Mouse (Mus musculus) right cerebral cortex, postnatal 36 days (tissue): ENCODE measurements around the gene Atp6v1g2.

Experiments used
- DNase-seq, 2 experiments: peaks; one replicate each; pipeline ENCODE4 v3.0.0; 2022; ENCODE audit warnings: low spot score in 2 of 2, mixed read lengths in 1 of 2

Atp6v1g2 gene

DNA sequence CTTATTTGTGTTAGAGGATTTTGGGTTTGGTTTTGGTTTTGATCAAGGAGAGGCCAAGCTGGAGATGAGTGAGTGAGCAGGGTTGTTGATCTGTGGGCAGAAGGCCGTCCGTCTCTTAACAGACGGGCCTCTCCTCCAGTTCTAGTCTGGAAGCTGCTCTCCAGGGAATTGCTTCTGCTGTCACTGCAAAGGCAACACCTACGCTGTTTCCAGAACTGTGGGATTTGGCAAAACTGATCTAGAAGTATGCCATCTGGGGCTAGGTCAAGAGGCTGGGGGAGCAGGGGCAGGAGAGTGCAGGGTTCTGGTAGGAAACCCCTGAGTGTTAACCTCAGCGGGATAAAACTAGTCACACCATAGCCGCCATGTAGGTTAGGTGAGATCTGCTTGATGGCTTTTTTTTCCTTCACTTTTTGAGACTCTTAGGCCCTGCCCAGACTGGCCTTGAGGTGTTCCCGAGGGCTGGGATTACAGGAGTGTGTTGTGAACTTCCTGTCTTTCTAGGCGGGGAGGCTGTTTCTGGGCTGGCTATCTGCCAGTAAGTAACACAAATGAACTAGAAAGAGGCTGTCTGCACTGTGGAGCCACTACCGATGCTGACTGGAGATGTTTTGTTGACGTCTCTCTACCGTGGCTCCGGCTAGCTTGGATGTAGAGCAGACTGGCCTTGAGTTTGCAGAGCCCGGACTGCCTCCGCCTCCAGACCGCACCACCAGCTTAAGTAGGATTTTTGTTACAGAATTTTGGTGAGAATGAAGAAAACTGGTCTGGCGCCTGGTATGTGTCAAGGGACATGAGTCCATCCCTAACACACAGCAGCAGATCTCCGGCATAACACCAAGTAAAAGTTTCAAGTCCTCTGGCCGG, at the start of gene Atp6v1g2:
Gene Atp6v1g2, plus strand, starts transcription at position 547 of the 867 bp plus-strand sequence.
- no peak for DNase-seq

- DNase-seq = no peak
These were observed 47.5 kb upstream of the Atp6v1g2 start for GRCm38 (mm10) chr17:35185639-35186611.

DNA sequence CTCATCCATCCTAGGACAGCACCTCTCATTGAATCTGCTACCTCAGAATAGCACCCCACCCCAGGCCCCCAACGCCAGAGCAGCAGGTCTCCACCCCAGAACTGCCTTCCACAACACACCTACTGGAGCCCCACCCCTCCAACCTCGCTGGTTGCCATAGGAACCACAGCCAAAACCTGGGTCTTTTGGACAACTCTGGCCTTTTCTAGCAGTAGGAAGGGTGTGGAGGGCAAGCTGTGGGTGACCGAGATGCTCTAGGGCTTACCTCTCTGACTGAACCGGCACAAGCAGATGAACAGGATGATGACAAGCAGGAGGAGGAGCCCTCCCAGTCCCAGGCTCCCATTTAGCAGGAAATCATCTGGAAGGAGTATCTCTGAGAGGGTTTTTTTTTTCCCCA, 46.8 kb upstream of the Atp6v1g2 start:
- no peak for DNase-seq

DNA sequence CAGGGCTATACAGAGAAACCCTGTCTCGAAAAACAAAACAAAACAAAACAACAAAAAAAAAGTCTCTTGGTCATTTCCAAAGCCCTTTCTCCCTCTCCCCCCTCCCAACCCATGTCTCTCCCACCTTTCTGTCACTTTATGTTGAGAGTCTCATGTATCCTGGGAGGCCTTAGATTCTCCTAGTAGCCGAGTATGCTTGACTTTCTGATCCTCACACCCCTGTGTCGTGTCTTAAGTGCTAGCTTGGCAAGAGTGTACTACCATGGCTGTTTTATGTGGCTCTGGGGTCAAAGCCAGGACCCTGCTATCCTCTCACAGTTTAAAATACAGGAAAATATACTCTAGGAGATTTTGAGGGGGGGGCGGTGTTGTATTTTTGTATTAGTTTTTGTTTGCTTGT, 46.1 kb upstream of the Atp6v1g2 start:
- no peak for DNase-seq

- no peak for DNase-seq
These were observed 45.4 kb upstream of the Atp6v1g2 start, which contains the start of gene Lst1 for GRCm38 (mm10) chr17:35187959-35188610. Gene Lst1, minus strand, starts transcription at chr17:35188439.

DNA sequence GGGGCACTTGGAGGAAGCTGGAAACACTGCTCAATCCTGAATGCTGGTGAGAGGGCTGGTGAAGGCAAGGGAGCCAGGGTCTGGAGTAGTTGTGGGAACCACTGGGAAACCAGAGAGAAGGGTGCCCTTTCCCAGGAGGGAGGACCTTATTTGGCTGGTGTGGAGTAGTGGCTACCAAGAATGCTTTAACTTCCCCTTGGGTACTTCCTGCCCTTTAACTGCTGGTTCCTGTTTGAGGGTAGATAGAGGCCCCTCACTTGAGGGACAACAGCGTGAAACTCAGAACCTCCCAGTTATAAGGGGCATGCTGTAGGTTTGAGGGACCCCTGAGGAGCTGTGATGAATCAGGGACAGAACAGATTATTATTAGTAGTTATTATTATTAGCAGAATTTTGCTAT, 44.3 kb upstream of the Atp6v1g2 start:
- no peak for DNase-seq

DNA sequence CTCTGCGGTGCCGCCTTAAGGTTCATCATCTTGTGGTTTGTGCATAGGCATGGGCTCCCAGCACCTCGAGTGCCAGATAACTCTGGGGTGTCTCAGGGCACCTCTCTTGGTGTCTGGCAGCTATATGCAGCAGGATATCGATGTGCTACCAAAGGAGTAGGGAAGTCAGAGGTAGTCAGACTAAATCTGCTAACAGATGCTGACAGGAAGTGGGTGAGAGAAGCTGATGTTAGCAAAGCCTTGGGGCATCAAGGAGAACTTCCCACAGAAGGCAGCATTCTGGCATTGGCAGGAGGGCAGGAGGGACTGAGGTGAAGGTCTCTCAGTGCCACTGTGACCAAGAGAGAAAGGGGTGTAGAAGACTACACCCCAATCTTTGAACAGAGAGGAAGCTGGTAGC, 43.4 kb upstream of the Atp6v1g2 start:
- no peak for DNase-seq

GRCm38 (mm10) chr17:35191723-35192122, 41.7 kb upstream of the Atp6v1g2 start:
- no peak for DNase-seq

DNA sequence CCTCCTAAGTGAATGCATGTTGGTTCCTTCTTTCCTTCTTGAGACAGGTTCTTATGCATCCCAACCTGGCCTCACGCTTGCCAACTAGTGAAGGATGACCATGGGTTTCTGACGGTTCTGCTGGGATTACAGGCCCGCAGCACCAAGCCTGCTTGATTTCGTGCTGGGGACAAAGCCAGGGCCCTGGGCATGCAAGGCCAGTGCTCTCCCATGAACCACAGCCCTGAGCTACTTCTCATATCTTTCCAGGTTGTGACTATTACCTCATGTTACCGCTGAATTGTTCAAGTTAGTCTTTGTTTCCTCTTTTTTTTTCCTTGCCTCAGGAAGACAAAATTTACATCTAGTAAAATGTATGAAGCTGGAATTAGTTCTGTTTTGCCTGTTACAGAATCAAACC, 40.5 kb upstream of the Atp6v1g2 start:
- DNase-seq = no peak

- DNase-seq = no peak
These were observed 39.3 kb upstream of the Atp6v1g2 start, which contains the start of gene Ltb for GRCm38 (mm10) chr17:35193881-35194843. Gene Ltb, plus strand, starts transcription at chr17:35194439.

DNA sequence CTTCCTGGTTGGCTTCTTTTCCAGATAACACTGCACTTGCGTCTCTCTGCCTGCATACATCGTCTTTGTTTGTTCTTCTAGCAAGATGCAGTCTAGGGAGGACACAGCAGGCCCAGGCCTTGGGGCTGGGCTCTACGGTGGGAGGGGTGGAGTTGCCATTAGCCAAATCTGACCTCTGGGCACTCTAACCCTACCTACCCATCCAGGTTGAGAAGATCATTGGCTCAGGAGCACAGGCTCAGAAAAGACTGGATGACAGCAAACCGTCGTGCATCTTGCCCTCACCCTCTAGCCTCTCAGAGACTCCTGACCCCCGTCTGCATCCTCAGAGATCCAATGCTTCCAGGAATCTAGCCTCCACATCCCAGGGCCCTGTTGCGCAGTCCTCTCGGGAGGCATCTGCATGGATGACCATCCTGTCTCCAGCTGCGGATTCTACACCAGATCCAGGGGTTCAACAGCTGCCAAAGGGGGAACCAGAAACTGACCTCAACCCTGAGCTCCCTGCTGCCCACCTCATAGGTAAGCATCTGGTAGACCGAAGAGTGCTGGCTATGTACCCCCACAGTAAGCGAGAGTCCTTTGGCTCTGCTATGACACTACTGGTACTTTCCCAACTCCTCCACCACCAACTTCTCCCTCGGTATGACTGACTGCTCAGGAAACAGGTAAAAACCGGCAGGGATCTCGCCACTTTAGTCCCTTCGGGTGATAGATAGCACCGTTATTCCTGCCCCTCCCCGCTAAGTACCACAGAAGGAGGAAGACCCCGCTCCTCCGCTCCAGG, 38.4 kb upstream of the Atp6v1g2 start:
- DNase-seq = no peak

GRCm38 (mm10) chr17:35195631-35196320, 37.7 kb upstream of the Atp6v1g2 start:
- DNase-seq = peak; percentile 73 to 77

DNA sequence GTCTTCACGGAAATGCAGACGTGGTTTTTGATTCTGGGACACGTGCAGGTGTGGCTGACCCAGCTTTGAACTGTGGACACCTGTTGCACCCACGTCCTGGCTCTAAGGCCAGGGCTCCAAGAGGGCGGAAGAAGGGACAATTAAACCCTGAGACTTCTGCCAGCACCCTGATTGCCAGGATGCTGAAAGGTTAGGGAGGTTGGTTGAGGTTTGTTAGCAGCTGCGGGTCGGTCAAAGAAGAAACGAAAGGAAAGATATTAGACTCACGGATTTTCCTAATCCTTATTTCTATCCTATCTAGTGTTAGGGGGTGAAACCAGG, 37.2 kb upstream of the Atp6v1g2 start:
- no peak for DNase-seq

GRCm38 (mm10) chr17:35197126-35197525, 36.3 kb upstream of the Atp6v1g2 start:
- no peak for DNase-seq

- DNase-seq = no peak
These were observed 35.4 kb upstream of the Atp6v1g2 start for GRCm38 (mm10) chr17:35198029-35198428.

DNA sequence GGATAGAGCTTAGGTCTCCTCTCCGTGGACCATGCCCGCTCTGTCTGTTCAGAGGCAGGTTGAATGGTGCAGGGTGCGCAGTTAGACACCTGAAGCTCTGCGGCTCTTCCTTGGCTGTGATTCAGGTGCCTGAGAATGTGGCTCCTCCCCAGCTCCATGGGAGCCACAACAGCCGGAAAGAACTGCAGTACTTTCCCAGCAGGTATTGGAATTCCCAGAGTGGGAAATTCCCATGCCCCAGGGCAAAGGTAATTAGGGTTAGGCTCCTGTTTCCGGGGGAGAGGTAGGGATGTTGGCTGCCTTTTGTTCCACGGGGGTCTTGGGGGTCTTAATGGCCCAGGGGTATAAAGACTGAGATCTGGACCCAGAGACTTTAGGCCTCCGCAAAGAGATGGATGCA, 34.5 kb upstream of the Atp6v1g2 start:
- no peak for DNase-seq

DNA sequence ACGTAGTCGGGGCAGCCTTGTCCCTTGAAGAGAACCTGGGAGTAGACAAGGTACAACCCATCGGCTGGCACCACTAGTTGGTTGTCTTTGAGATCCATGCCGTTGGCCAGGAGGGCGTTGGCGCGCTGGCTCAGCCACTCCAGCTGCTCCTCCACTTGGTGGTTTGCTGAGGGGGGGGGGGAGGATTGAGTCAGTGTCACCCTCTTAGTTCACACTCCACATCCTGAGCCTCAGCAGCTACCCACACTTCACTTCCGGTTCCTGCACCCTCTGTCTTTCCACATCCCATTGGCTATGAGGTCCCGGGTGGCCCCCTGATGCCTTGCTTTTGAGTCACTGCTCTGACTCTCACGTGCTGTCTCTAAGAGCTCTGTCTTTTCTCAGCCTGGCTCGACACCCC, 33.1 kb upstream of the Atp6v1g2 start:
- no peak for DNase-seq

- DNase-seq = no peak
These were observed 32.3 kb upstream of the Atp6v1g2 start for GRCm38 (mm10) chr17:35201128-35201527.

DNA sequence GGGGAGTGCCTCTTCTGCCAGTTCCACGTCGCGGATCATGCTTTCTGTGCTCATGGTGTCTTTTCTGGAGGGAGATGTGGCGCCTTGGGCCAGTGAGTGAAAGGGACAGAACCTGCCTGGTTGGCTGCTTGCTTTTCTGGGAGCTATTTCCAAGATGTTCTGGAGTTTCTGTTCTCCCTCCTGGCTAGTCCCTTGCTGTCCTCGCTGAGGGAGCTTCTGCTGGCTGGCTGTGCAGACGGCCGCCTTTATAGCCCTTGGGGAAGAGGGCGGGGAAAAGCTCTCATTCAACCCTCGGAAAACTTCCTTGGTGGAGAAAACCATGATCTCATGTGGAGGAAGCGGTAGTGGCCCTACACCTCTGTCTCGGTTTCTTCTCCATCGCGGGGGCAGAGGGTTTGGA, 31.7 kb upstream of the Atp6v1g2 start, which contains the start of gene Tnf:
Gene Tnf, minus strand, starts transcription at position 221 of the 400 bp plus-strand sequence.
- no peak for DNase-seq
